Mouse (Mus musculus) spleen, embryonic (tissue): ENCODE results near the gene Bmp7.

Experiments used
- CTCF ChIA-PET: fragments of 350-600 bp; sonication (Branson Sonifier 250); formaldehyde crosslinking; loops from one replicate; lab custom pipeline; 2022; lab: Charles Lee

The Bmp7 gene

GRCm38 (mm10) chr2:172856549-172856948 is 83.6 kb downstream of the Bmp7 start:
- CTCF ChIA-PET = no interaction called here

GRCm38 (mm10) chr2:172854136-172854535 is 86.0 kb downstream of the Bmp7 start:
- CTCF ChIA-PET = no interaction called here

DNA sequence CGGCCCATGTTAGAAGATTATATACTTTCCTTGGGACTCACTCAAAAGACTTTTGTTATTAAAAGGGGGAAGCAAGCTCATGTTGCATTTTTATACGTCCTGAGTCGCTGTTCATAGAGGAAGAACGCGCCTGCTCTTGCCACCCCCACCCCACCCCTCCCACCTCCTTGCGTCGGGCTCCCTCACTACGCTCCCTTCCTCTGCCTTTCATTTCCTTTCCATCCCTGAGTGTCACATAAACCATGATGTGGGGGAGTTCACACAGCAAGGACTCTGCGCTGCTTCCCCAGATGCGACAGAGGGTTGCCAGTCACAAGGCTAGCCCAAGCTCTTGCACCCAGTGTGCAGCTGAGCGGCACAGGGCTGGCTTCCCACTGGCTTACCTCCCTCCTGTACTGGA is 88.3 kb downstream of the Bmp7 start:
- CTCF ChIA-PET = no interaction called here

DNA sequence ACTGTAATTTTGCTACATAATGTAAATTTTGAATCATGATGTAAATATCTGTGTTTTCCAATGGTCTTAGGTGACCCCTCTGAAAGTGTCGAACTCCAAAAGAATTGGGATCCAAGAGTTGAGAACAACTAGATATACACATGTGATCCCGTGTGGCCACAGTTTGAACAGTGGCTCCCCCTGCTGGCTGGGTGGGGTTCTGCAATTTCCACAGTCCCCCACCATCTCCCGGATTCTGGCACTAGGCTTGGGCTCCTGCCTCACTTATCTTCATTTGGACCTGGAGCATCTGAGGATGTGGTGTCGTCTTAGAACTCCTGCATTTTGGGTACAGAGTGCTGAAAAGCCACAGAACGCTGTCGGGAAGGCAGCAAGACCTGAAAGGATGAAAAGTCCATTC is 91.9 kb downstream of the Bmp7 start:
- CTCF ChIA-PET = interaction anchor here (0.6 kb wide), 1 partner anchor 85 kb away, joined by 3 read pairs; no protein-coding TSS in a partner anchor

GRCm38 (mm10) chr2:172846311-172846575 is 93.9 kb downstream of the Bmp7 start:
- CTCF ChIA-PET = no interaction called here

DNA sequence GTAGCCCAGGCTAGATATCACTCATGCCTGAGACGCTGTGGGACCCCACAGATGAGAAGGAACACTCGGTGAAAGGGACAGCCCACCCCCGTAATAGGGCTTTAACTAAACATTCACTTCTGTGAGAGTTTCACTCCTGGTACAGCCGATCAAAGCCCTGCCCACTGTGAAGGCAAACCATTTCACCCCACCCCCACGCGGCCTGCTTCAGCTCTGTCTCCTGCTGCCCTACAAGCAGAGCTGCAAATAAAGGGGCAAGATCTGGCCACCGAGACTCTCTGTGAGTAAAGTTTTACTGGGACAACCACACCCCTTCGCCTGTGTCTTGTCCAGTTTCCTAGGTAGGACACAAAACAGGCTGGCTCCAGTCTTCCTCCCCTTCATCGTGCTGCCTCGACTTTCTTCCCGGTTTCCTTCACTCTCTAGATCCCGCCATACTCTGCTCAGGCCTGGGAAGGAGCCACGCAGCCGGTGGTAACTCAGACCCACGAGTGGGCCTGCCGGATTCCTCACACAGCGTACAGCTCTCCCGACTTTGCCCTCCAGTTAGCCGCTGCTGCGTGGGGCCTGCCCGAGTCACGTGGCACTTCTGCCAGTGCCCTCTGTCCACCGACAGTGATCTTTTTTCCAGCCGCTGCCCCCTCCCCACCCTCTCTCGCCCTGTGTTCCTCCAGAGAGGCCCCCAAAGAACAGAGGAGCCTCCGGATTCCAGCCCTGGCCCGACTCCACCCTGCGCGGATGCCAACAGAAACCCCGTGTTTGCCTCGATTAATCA is 94.4 kb downstream of the Bmp7 start:
- CTCF ChIA-PET = no interaction called here

- CTCF ChIA-PET = no interaction called here
Observed at GRCm38 (mm10) chr2:172843903-172844302, 96.2 kb downstream of the Bmp7 start.

DNA sequence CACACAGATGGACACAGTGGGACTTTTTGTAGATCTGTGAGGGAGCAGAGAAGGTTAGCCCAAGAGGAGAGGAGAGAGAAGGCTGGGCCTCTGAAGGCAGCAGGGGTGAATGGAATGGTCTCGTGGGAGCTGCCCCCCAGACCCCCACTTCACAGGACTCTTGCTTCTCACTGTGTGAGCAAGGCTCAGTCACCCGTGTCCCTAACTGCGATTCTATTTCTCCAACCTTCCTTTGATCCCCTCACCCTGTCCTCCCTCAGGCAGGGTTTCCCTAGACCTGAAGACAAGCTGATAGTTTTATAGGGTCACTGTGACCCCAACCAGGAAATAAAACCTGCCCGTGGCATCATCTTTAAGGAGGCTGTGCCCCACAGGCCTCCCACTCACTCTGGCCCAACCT is 97.8 kb downstream of the Bmp7 start:
- CTCF ChIA-PET = no interaction called here

DNA sequence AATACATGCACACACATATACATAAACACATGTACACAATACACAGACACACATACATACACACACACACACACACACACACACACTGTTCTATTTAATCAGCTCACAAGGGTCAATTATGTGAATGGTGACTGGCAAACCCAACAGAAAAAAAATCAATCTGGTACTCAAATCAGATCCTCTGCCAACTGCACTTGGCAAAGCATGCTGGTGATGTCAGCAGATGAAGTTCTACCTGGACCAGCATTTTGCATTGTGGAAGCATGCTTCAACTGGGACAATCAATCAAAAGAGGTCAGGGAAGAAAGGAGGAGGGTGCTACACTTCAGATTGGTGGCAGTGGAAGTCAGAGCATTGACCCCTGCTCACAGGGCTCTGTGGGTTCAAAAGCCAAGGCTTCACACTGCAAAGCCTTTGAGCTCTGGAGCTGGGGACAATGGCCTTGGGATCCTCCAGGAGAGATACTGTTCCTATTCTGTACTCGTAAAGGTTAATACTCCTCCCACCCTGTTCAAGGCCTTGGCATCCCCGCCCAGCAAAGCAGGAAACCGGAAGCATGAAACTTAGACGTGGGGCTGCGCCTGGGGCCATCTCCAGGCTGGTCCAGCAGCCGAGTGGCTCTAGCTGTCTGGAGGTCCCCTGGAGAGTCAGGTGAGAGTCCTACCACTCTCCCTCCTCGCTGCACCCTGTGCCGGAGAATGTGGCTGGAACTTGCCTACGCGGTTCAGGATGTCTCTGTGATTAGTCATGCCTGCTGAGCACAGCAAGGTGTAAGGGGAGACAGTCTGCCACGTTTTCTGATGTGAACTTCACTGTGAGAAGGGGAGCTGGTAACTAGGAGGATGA is 99.0 kb downstream of the Bmp7 start:
- CTCF ChIA-PET = no interaction called here

DNA sequence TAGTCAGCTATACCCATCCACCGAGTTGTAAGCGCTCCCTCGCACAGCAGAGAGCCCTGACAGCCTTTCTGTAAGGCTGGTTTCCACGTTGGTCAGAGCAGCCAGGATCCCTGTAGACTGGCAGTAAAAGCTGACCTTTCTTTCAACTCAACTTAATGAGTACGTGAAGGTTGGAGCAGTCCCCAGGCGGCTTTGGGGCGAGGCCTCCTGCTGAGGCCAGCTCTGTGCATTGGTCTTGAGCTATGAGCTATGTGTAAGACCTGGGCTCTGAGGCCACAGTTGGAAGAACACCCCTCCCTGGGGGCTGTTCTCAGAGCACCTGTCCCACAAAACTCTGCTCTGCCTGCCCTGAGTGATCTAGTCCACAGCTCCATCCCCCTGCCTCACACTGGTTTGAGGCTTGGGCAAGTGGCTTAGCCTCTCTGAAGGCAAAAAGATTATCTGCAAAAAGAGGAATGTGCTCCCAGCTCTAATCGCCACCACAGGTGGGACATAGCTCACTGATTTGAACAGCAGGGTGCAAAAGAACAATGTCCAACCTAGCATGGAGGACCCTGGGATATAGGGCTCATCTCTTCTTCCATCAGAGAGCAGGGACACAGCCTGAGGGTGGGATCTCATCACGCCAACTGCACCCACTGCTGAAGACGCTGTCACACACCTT is 100.7 kb downstream of the Bmp7 start:
- CTCF ChIA-PET = interaction anchor here (0.6 kb wide), 1 partner anchor 250 kb away, joined by 5 read pairs; no protein-coding TSS in a partner anchor

DNA sequence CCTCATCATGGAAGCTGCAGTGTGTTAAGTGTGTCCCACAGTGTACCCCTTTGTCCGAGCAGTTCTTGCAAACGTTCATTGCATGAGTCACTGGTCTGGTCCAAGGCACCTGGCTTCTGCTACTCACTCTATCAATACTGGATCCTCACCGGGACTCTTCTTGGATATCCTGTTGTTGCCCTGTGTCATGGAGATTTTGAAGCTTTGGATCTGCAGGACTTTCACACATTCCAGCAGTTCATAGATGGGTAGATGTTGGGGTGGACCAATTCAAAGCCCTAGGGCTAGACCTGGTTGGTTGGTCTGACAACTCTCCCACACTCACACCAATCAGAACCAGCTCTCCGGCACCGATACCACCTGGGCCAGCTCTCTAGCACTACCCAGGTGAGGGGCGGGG is 103.6 kb downstream of the Bmp7 start:
- CTCF ChIA-PET = no interaction called here

- CTCF ChIA-PET = interaction anchor here (0.6 kb wide), 1 partner anchor 50 kb away, joined by 3 read pairs; no protein-coding TSS in a partner anchor
Observed at GRCm38 (mm10) chr2:172833196-172833595, 106.9 kb downstream of the Bmp7 start.

DNA sequence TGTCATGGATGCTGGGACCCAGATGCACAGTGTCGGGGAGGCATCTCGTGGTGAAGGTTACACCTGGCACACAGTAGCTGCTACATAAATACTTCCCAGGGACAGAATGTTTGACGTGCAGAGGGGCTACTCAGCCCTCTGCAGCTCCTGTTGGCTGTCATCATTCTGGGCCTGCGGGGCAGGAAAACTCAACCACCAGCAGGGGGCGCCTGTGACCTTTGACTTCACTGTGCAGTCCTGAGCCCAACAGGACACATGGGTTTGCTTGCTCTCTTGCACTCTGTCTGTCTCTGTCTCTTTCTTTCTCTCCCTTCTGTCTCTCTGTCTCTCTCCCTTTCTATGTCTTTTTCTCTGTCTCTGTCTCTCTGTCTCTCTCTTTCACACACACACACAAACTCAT is 108.4 kb downstream of the Bmp7 start:
- CTCF ChIA-PET = interaction anchor here (1.1 kb wide), 1 partner anchor 164 kb away, joined by 6 read pairs; no protein-coding TSS in a partner anchor

GRCm38 (mm10) chr2:172831133-172831532 is 109.0 kb downstream of the Bmp7 start:
- CTCF ChIA-PET = interaction anchor here (1.1 kb wide), 1 partner anchor 165 kb away, joined by 6 read pairs; no protein-coding TSS in a partner anchor

DNA sequence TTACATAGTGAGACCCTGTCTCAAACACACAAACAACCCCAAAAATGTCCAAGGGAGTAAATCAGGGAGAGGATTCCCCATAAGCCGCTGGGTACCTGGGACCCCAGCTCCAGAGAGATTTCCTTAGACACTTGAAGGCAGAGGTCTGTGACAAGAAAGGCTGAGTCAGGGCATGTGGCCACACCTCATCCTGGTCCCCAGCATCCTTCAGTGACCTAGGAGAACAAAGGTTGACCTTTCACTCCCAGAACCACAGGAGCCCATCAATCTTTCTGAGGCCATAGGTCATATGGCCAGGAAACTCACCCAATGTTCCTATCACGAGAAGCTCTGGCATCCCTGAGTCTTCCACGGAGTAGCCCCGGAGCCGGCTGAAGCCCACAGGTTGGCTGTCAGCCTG is 111.9 kb downstream of the Bmp7 start:
- CTCF ChIA-PET = interaction anchor here (0.5 kb wide), 1 partner anchor 193 kb away, joined by 12 read pairs; no protein-coding TSS in a partner anchor

- CTCF ChIA-PET = interaction anchor here (1.1 kb wide), 1 partner anchor 149 kb away, joined by 3 read pairs; no protein-coding TSS in a partner anchor
Observed at GRCm38 (mm10) chr2:172827564-172827963, 112.6 kb downstream of the Bmp7 start.

- CTCF ChIA-PET = no interaction called here
Observed at GRCm38 (mm10) chr2:172825785-172826145, 114.4 kb downstream of the Bmp7 start.

- CTCF ChIA-PET = no interaction called here
Observed at GRCm38 (mm10) chr2:172824906-172825784, 115.0 kb downstream of the Bmp7 start.

DNA sequence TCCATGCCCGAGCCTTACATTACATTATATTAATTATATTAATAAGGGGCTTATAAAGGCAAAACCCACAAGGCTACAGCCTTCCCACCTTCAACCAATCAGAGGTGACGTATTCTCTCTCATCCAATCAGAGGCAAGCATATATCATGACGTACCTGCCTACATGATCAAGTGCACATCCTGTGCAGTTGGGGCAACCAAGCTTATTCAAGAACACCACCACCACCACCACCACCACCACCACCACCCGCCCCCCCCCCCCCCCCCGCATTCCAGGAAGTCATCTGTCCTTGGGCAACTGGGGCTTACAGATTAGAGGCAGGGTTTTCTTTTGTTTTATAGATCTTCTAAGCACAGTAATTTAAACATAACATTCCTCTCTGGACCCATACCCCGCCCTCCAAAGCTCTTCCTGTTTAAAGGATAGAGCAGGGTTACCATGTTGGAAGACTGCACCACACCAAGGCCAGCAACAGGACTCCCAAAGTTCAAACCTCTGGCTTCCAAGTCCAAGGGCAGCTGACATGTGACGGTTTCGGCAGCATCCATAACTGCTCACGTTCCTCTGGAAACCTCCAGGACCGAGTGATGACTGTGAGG is 121.4 kb downstream of the Bmp7 start:
- CTCF ChIA-PET = no interaction called here
